Mouse (Mus musculus) adrenal gland, adult 2 months (tissue): ENCODE results near the gene Myo15. TPM values are rescaled to one million over a fixed set of nuclear protein-coding genes. Genes with fewer than 3 reads are reported as not detected.
A peak's percentile ranks its signal among the peaks of the same experiment; 100 is the strongest.
"Not testable (repeated sequence)": the region's sequence is repeated elsewhere in the genome, so short reads cannot be mapped to it uniquely, and the experiment has no call there.

ENCODE experiments used
- DNase-seq: peaks from one replicate; pipeline ENCODE4 v3.0.0; 2021
- polyA plus RNA-seq: library from polyadenylated mRNA; depleted of rRNA; stranded (reverse); fragments of >200 nt; gene quantifications from 2 replicates; pipeline ENCODE4 v1.2.3, GENCODE M21; 2012
- total RNA-seq, 2 experiments: library from RNA; stranded (reverse); gene quantifications; 2 replicates each; pipeline ENCODE4 v1.2.3; 2021

Myo15 gene
- total and polyA plus RNA-seq, 3 experiments: 0.14 to 0.26 (median 0.20) TPM

- no peak for DNase-seq
Measured at GRCm38 (mm10) chr11:60507281-60507680, 38.1 kb downstream of the Myo15 start.

- DNase-seq: no peak
Measured at GRCm38 (mm10) chr11:60508950-60509349, 39.8 kb downstream of the Myo15 start.

GRCm38 (mm10) chr11:60509500-60509899, 40.4 kb downstream of the Myo15 start:
- no peak for DNase-seq

GRCm38 (mm10) chr11:60511893-60512292, 42.8 kb downstream of the Myo15 start:
- DNase-seq: no peak

- no peak for DNase-seq
Measured at GRCm38 (mm10) chr11:60512520-60512919, 43.4 kb downstream of the Myo15 start.

- no peak for DNase-seq
Measured at GRCm38 (mm10) chr11:60514941-60515340, 45.8 kb downstream of the Myo15 start.

- DNase-seq: peak; percentile 50
Measured at GRCm38 (mm10) chr11:60518305-60518704, 49.2 kb downstream of the Myo15 start.

- DNase-seq: peak; percentile 72
Measured at GRCm38 (mm10) chr11:60522027-60522426, 52.9 kb downstream of the Myo15 start.

- no peak for DNase-seq
Measured at GRCm38 (mm10) chr11:60522661-60523365, 53.7 kb downstream of the Myo15 start.

GRCm38 (mm10) chr11:60526461-60526860, 57.3 kb downstream of the Myo15 start:
- no peak for DNase-seq

GRCm38 (mm10) chr11:60535676-60536075, 66.5 kb downstream of the Myo15 start:
- DNase-seq: peak; percentile 64

- peak; percentile 46 for DNase-seq
Measured at GRCm38 (mm10) chr11:60536180-60536858, 67.2 kb downstream of the Myo15 start, which contains the start of gene Alkbh5. TSS of gene Alkbh5 (plus strand) at chr11:60536381.

- peak; percentile 93 for DNase-seq
Measured at GRCm38 (mm10) chr11:60536859-60537467, 67.8 kb downstream of the Myo15 start.

GRCm38 (mm10) chr11:60537468-60538347, 68.6 kb downstream of the Myo15 start:
- DNase-seq: peak; percentile 97

GRCm38 (mm10) chr11:60538371-60539281, 69.5 kb downstream of the Myo15 start:
- DNase-seq: peak; percentile 75

GRCm38 (mm10) chr11:60539540-60539939, 70.4 kb downstream of the Myo15 start:
- DNase-seq: no peak

GRCm38 (mm10) chr11:60540002-60540610, 71.0 kb downstream of the Myo15 start:
- DNase-seq: peak; percentile 79

- DNase-seq: no peak
Measured at GRCm38 (mm10) chr11:60540761-60541160, 71.6 kb downstream of the Myo15 start.

GRCm38 (mm10) chr11:60541831-60542230, 72.7 kb downstream of the Myo15 start:
- DNase-seq: no peak

GRCm38 (mm10) chr11:60543211-60543610, 74.1 kb downstream of the Myo15 start:
- not testable (repeated sequence) for DNase-seq
